Mouse (Mus musculus): ENCODE results near the gene Scn2a. TPM values are rescaled to one million over a fixed set of nuclear protein-coding genes. Genes with fewer than 3 reads are reported as not detected.

Scn2a gene
- total RNA-seq (2012; rRNA removed) (0.59 and 0.84 TPM in 2 replicates), total RNA-seq (2014; rRNA removed) (4.8 and 6.1 TPM in 2 replicates), polyA plus RNA-seq (2012; ENCODE audit: insufficient read length, low read depth) (2.3 and 2.4 TPM in 2 replicates)

DNA sequence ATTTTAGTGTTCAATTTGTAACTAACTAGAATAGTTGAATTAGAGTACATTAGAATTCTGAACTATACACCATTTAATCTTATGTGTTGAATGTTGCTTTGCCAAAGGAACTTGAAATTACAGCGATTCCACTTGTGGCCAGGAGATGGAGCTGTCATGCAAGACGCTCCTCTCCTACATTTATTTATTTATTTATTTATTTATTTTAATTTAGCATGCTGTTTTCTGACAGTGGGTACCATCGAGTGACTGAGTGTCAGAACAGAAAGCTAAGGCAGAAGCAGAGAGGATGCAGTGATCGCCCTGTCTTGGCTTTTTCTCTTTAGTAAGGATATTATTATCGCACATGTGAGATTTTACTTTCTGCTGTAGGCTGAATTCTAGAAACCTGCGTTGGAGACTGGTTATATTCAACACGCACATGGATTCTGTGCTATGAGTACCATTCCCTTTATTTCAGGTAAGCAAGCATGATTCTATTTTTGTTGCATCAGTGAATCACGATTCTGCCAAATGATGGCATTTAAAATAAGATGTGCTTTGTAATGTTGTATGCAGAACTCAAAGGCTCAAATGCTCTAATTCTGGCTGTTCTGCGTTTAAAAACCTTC, at the start of gene Scn2a:
Gene Scn2a, plus strand, starts transcription at position 216 of the 611 bp plus-strand sequence.
- H3K9ac ChIP-seq (ENCODE audit: insufficient read depth, low read depth), result no peak within 1 kb of the TSS
- no peaks in the 10 kb centered on the region for H3K27me3 ChIP-seq (replicated peaks)
- H3K4me1 ChIP-seq (ENCODE audit: control insufficient read depth in 1 of 2, insufficient read depth in 2 of 2), result no peaks in the 10 kb centered on the region
- no peaks in the 10 kb centered on the region for H3K36me3 ChIP-seq (replicated peaks in 1 of 2; ENCODE audit: control insufficient read depth in 1 of 2, insufficient read depth in 1 of 2, low read length in 1 of 2)
- in situ Hi-C loops (cut with MboI; ENCODE audit: low pct_ligation_motif_present, low pct_unique_long_range_greater_than_20kb, low sequenced_read_pairs) (no loop called here), dilution Hi-C loops (cut with MboI; ENCODE audit: extremely low pct_ligation_motif_present, extremely low pct_unique_long_range_greater_than_20kb, low sequenced_read_pairs) (no loop called here)
- peak; percentile 52 for DNase-seq (ENCODE audit: extremely low read depth)
- peak; percentile 36; the same call in 1 of the 2 replicates for TF ChIP-seq ZC3H11A (IDR thresholded peaks at IDR 0.05; ENCODE audit: low read depth, low read length)
- TF ChIP-seq USF1 (IDR thresholded peaks at IDR 0.05; ENCODE audit: low read depth, low read length), result no peak
- no peak for TF ChIP-seq JUND (conservative IDR thresholded peaks at IDR 0.05; ENCODE audit: low read depth, low read length)
- TF ChIP-seq CHD1 (IDR thresholded peaks at IDR 0.05; ENCODE audit: low read depth, low read length), result no peak
- TF ChIP-seq NRF1 (IDR thresholded peaks at IDR 0.05; ENCODE audit: low read depth, low read length), result no peak
- TF ChIP-seq SMC3 (IDR thresholded peaks at IDR 0.05; ENCODE audit: low read depth, low read length), result peak; percentile 48
- TF ChIP-seq KAT2A (IDR thresholded peaks at IDR 0.05; ENCODE audit: insufficient replicate concordance, low read length), result no peak
- no peak for TF ChIP-seq E2F4 (IDR thresholded peaks at IDR 0.05; ENCODE audit: insufficient replicate concordance, low read depth, low read length)
- TF ChIP-seq ETS1 (conservative IDR thresholded peaks at IDR 0.05; ENCODE audit: low read depth, low read length), result no peak
- no peak for TF ChIP-seq RCOR1 (conservative IDR thresholded peaks at IDR 0.05; ENCODE audit: low read depth, low read length)
- TF ChIP-seq IRF4 (IDR thresholded peaks at IDR 0.05; ENCODE audit: low read depth, low read length), result no peak
- TF ChIP-seq CTCF (conservative IDR thresholded peaks at IDR 0.05 in 1 of 2, IDR thresholded peaks at IDR 0.05 in 1 of 2; ENCODE audit: low read depth in 2 of 2, low read length in 2 of 2), result peak; percentile 54 to 70; a peak in 3 of 4 replicates
- TF ChIP-seq HCFC1 (IDR thresholded peaks at IDR 0.05; ENCODE audit: low read depth, low read length), result no peak
- no peak for TF ChIP-seq PAX5 (IDR thresholded peaks at IDR 0.05; ENCODE audit: low read length)
- TF ChIP-seq POLR2AphosphoS2 (IDR thresholded peaks at IDR 0.05; ENCODE audit: low read depth, low read length), result no peak
- no peak for TF ChIP-seq TBP (conservative IDR thresholded peaks at IDR 0.05; ENCODE audit: low read depth, low read length)
- no peak for TF ChIP-seq MXI1 (IDR thresholded peaks at IDR 0.05; ENCODE audit: low read depth, low read length)
- TF ChIP-seq MYC (IDR thresholded peaks at IDR 0.05; ENCODE audit: low read depth, low read length), result no peak
- TF ChIP-seq MAFK (IDR thresholded peaks at IDR 0.05; ENCODE audit: insufficient replicate concordance, low read length), result no peak
- no peak for TF ChIP-seq NELFE (IDR thresholded peaks at IDR 0.05; ENCODE audit: low read depth, low read length)
- no peak for TF ChIP-seq UBTF (IDR thresholded peaks at IDR 0.05; ENCODE audit: low read depth, low read length)
- no peak for TF ChIP-seq POLR2A (IDR thresholded peaks at IDR 0.05; ENCODE audit: low read depth, low read length)
- TF ChIP-seq GABPA (IDR thresholded peaks at IDR 0.05; ENCODE audit: insufficient replicate concordance, low read depth, low read length), result no peak
- TF ChIP-seq EP300 (IDR thresholded peaks at IDR 0.05; ENCODE audit: low read length), result no peak
- no peak for TF ChIP-seq ZNF384 (IDR thresholded peaks at IDR 0.05; ENCODE audit: low read depth, low read length)
- TF ChIP-seq MAX (IDR thresholded peaks at IDR 0.05; ENCODE audit: low read length), result no peak
- peak; percentile 61 for TF ChIP-seq RAD21 (IDR thresholded peaks at IDR 0.05; ENCODE audit: low read depth, low read length)
- H3K4me3 ChIP-seq (replicated peaks in 1 of 3; ENCODE audit: low read depth in 2 of 3, low read length in 2 of 3, poor library complexity in 1 of 3), result no peak within 1 kb of the TSS
- no peak within 1 kb of the TSS for H3K27ac ChIP-seq (ENCODE audit: insufficient read depth, low read depth)
- H3K9me3 ChIP-seq (replicated peaks; ENCODE audit: low read length), result no peaks in the 10 kb centered on the region
- H3K4me2 ChIP-seq (ENCODE audit: insufficient read depth, low read depth, poor library complexity, severe bottlenecking), result no peak within 1 kb of the TSS
- no peaks in the 10 kb centered on the region for H3K79me2 ChIP-seq (replicated peaks; ENCODE audit: control insufficient read depth, extremely low read depth, insufficient read depth, poor library complexity, severe bottlenecking)
